ENCODE assay signal across 8 mouse cellular contexts in genomic region chr5:75156554-75157036, GRCm38 (mm10). TPM values are rescaled to one million over a fixed set of nuclear protein-coding genes. Genes with fewer than 3 reads are reported as not detected.
DNase-seq lines count a peak whose midpoint lies in the region; ATAC-seq and TF ChIP-seq lines count a peak whose summit lies in the region.

No protein-coding gene starts in this region.

- H3K4me3 ChIP-seq in cerebellum, adult 2 months (replicated peaks; ENCODE audit: insufficient read depth, low read depth, low read length), result peak overlapping the region; percentile 37
- H3K4me3 ChIP-seq in embryonic facial prominence, embryonic 10.5 days, result peak overlapping the region; percentile 80
- H3K4me3 ChIP-seq in hindbrain, embryonic 14.5 days (replicated peaks; ENCODE audit: low read length), result peak overlapping the region; percentile 36
- H3K4me3 ChIP-seq in liver, embryonic 16.5 days (ENCODE audit: low read depth, low read length), result peak overlapping the region; percentile 40
- H3K4me3 ChIP-seq in small intestine, adult 2 months (ENCODE audit: low read depth, low read length), result peak overlapping the region; percentile 56

- TF ChIP-seq CTCF in cerebellum, adult 2 months (IDR thresholded peaks at IDR 0.05; ENCODE audit: borderline replicate concordance, insufficient read depth, low read depth, low read length), result no peak
- no peak for TF ChIP-seq CTCF in small intestine, adult 2 months (IDR thresholded peaks at IDR 0.05; ENCODE audit: extremely low read depth, insufficient read length, insufficient replicate concordance, low read depth, low read length)

- peaks cover 17% of the 10 kb centered on the region; the same call in 1 of the 2 replicates for H3K27me3 ChIP-seq in cerebellum, adult 2 months (ENCODE audit: control insufficient read depth, insufficient read depth, low read length)
- peaks cover 45% of the 10 kb centered on the region for H3K27me3 ChIP-seq in embryonic facial prominence, embryonic 10.5 days (replicated peaks; ENCODE audit: low read depth, poor library complexity, severe bottlenecking)
- peaks cover 47% of the 10 kb centered on the region for H3K27me3 ChIP-seq in hindbrain, embryonic 14.5 days (ENCODE audit: control insufficient read depth, insufficient read depth, low read length)
- peaks cover 54% of the 10 kb centered on the region for H3K27me3 ChIP-seq in liver, embryonic 16.5 days (ENCODE audit: control insufficient read depth, insufficient read depth, low read depth, low read length)
- H3K27me3 ChIP-seq in small intestine, adult 2 months (ENCODE audit: control insufficient read depth, insufficient read depth, low read length), result peaks cover 32% of the 10 kb centered on the region

- H3K4me2 ChIP-seq in hindbrain, embryonic 14.5 days (replicated peaks), result peak overlapping the region; percentile 62
- H3K4me2 ChIP-seq in liver, embryonic 16.5 days (ENCODE audit: low read depth, low read length), result peak overlapping the region; percentile 66

- peak in 1 of 2 experiments; percentile 29 for DNase-seq in cerebellum, adult 2 months
- no peak for DNase-seq in cerebellum, adult 8-10 months
- DNase-seq in embryonic facial prominence, embryonic 10.5 days (ENCODE audit: low spot score), result peak; percentile 73
- no peak for DNase-seq in hindbrain, embryonic 14.5 days (ENCODE audit: low spot score)
- DNase-seq in layer of hippocampus, adult 18-20 months (ENCODE audit: low spot score in 2 of 2), result no peak

- TF ChIP-seq POLR2A in cerebellum, adult 2 months (IDR thresholded peaks at IDR 0.05; ENCODE audit: borderline replicate concordance, insufficient read depth, low read length), result no peak
- no peak for TF ChIP-seq POLR2A in small intestine, adult 2 months (IDR thresholded peaks at IDR 0.05; ENCODE audit: low read depth, low read length)

- no peaks in the 10 kb centered on the region for H3K9me3 ChIP-seq in embryonic facial prominence, embryonic 10.5 days
- no peaks in the 10 kb centered on the region for H3K9me3 ChIP-seq in hindbrain, embryonic 14.5 days (ENCODE audit: control insufficient read depth, low read length)
- no peaks in the 10 kb centered on the region for H3K9me3 ChIP-seq in liver, embryonic 16.5 days (replicated peaks; ENCODE audit: control insufficient read depth, low read length)

- WGBS in cerebellum, adult 2 months, result under 1% methylated on average over 21 of the region's 21 CpGs
- under 1% methylated on average over 21 of the region's 21 CpGs for WGBS in embryonic facial prominence, embryonic 10.5 days
- WGBS in hindbrain, embryonic 14.5 days, result under 1% methylated on average over 21 of the region's 21 CpGs
- WGBS in liver, embryonic 16.5 days (ENCODE audit: insufficient replicate concordance), result under 1% methylated on average over 21 of the region's 21 CpGs
- whole genome bisulfite sequencing in small intestine, adult 2 months, result 1% methylated on average over 21 of the region's 21 CpGs

- ATAC-seq in CD4-positive, CD25-positive, alpha-beta regulatory T cell, adult 4 months, result peak; percentile 42
- ATAC-seq in hindbrain, embryonic 14.5 days (ENCODE audit: low FRiP score), result peak; percentile 53
- no peak; the same call in 1 of the 2 replicates for ATAC-seq in liver, embryonic 16.5 days (ENCODE audit: low read depth)

- peak overlapping the region; percentile 41 for H3K9ac ChIP-seq in hindbrain, embryonic 14.5 days
- H3K9ac ChIP-seq in liver, embryonic 16.5 days (ENCODE audit: low read depth, low read length), result no peak overlapping the region; the same call in 1 of the 2 replicates

- H3K27ac ChIP-seq in cerebellum, adult 2 months (ENCODE audit: insufficient read depth, low read length), result no peak overlapping the region
- peak overlapping the region; percentile 96 for H3K27ac ChIP-seq in embryonic facial prominence, embryonic 10.5 days (replicated peaks)
- H3K27ac ChIP-seq in hindbrain, embryonic 14.5 days, result no peak overlapping the region
- no peak overlapping the region for H3K27ac ChIP-seq in liver, embryonic 16.5 days (ENCODE audit: low read length)
- no peak overlapping the region for H3K27ac ChIP-seq in small intestine, adult 2 months (ENCODE audit: insufficient read depth, low read depth, low read length)

- peaks cover 8% of the 10 kb centered on the region for H3K4me1 ChIP-seq in cerebellum, adult 2 months (ENCODE audit: control insufficient read depth, insufficient read depth, low read length)
- H3K4me1 ChIP-seq in embryonic facial prominence, embryonic 10.5 days, result peaks cover 53% of the 10 kb centered on the region
- peaks cover 18% of the 10 kb centered on the region; the same call in 1 of the 2 replicates for H3K4me1 ChIP-seq in hindbrain, embryonic 14.5 days (replicated peaks; ENCODE audit: control insufficient read depth, insufficient read depth, low read length)
- peaks cover 5% of the 10 kb centered on the region for H3K4me1 ChIP-seq in liver, embryonic 16.5 days (ENCODE audit: control insufficient read depth, low read depth, low read length)
- H3K4me1 ChIP-seq in small intestine, adult 2 months (ENCODE audit: control insufficient read depth, insufficient read depth, insufficient read length, low read length), result peaks cover 15% of the 10 kb centered on the region

- peaks cover 30% of the 10 kb centered on the region for H3K36me3 ChIP-seq in embryonic facial prominence, embryonic 10.5 days (replicated peaks)
- no peaks in the 10 kb centered on the region for H3K36me3 ChIP-seq in hindbrain, embryonic 14.5 days (replicated peaks; ENCODE audit: control insufficient read depth, insufficient read depth)
- H3K36me3 ChIP-seq in liver, embryonic 16.5 days (ENCODE audit: control insufficient read depth, insufficient read depth), result no peaks in the 10 kb centered on the region
- H3K36me3 ChIP-seq in small intestine, adult 2 months (ENCODE audit: control insufficient read depth, insufficient read depth, low read length), result no peaks in the 10 kb centered on the region

RNA-seq across cellular contexts. Expression of gene Pdgfra, which starts 4.5 kb away (rescaled TPM):
- 8.6 and 9.0 TPM in 2 replicates for polyA plus RNA-seq in cerebellum, adult 2 months (2012; rRNA removed)
- under 1 TPM in 1 of 2 experiments, not detected in 1; 0.66 TPM for polyA plus RNA-seq in CD4-positive, CD25-positive, alpha-beta regulatory T cell, adult 4 months (2017; shearing (Covaris generic))
- polyA plus RNA-seq in embryonic facial prominence, embryonic 10.5 days (2016; fragmentation: Nextera tagmentation; extraction: Ambion mirVana), result 44.2 and 56.6 TPM in 2 replicates
- 24.1 and 26.1 TPM in 2 replicates for polyA plus RNA-seq in hindbrain, embryonic 14.5 days (2014; fragmentation: Nextera tagmentation; extraction: Ambion mirVana)
- 1.6 and 1.7 TPM in 2 replicates for polyA plus RNA-seq in liver, embryonic 16.5 days (2015; fragmentation: Nextera tagmentation; extraction: Ambion mirVana)
- polyA plus RNA-seq in small intestine, adult 2 months (2012; rRNA removed), result 8.3 and 13.9 TPM in 2 replicates
- 10 to 100 TPM; 31.8 to 33.5 TPM for total RNA-seq in layer of hippocampus, adult 18-20 months (2021)
